Mouse (Mus musculus) MEL (cell line): ENCODE data around the gene Ascl2. TPM values are rescaled to one million over a fixed set of nuclear protein-coding genes. Genes with fewer than 3 reads are reported as not detected.

ENCODE experiments used
- DNase-seq: peaks from one replicate; pipeline ENCODE4 v3.0.0; 2011; ENCODE audit warnings: low read depth, low spot score
- H3K27ac ChIP-seq: 2 replicates; pipeline ENCODE4 v1.5.1; 2012; ENCODE audit warnings: low read depth, mild to moderate bottlenecking, control low read depth, low read length, moderate library complexity; ENCODE audit not compliant: control insufficient read depth
- H3K27me3 ChIP-seq, 2 experiments: fragments of 150-350 bp in 1 of 2; sonication (generic) in 1 of 2; 2 replicates each; pipeline ENCODE4 v1.6.1; 2012; ENCODE audit warnings: low read length in 2 of 2, mild to moderate bottlenecking in 2 of 2, improper control_type of control experiment in 1 of 2, moderate library complexity in 1 of 2; ENCODE audit not compliant: insufficient read depth in 2 of 2, control insufficient read depth in 1 of 2
- H3K36me3 ChIP-seq, 2 experiments: 2 replicates each; pipeline ENCODE4 v1.6.1; 2012 to 2014; ENCODE audit warnings: low read length in 2 of 2, improper control_type of control experiment in 1 of 2, inconsistent platforms in 1 of 2, mild to moderate bottlenecking in 1 of 2; ENCODE audit not compliant: insufficient read depth in 2 of 2, control insufficient read depth in 1 of 2
- H3K4me1 ChIP-seq, 2 experiments: fragments of 150-350 bp in 1 of 2; sonication (generic) in 1 of 2; 2 replicates each; pipeline ENCODE4 v1.6.1; 2012; ENCODE audit warnings: low read length in 2 of 2, improper control_type of control experiment in 1 of 2, mild to moderate bottlenecking in 1 of 2; ENCODE audit not compliant: insufficient read depth in 2 of 2, control insufficient read depth in 1 of 2
- H3K4me3 ChIP-seq, 2 experiments: fragments of 150-350 bp in 1 of 2; sonication (generic) in 1 of 2; 2 replicates each; pipeline ENCODE4 v1.5.1; 2012; ENCODE audit warnings: low read depth in 2 of 2, low read length in 2 of 2, mild to moderate bottlenecking in 2 of 2, moderate library complexity in 2 of 2, control low read depth in 1 of 2, improper control_type of control experiment in 1 of 2; ENCODE audit not compliant: control insufficient read depth in 1 of 2, insufficient read depth in 1 of 2
- H3K79me2 ChIP-seq: 2 replicates; pipeline ENCODE4 v1.6.1; 2012; ENCODE audit warnings: mild to moderate bottlenecking, low read length, moderate library complexity; ENCODE audit not compliant: control insufficient read depth, poor library complexity, insufficient read depth
- H3K9ac ChIP-seq: 2 replicates; pipeline ENCODE4 v1.6.1; 2012; ENCODE audit warnings: low read depth, mild to moderate bottlenecking, control low read depth, low read length, moderate library complexity; ENCODE audit not compliant: control insufficient read depth, poor library complexity, severe bottlenecking
- H3K9me3 ChIP-seq: fragments of 150-350 bp; sonication (generic); replicated peaks from 2 replicates; pipeline ENCODE4 v1.6.1; 2012; ENCODE audit warnings: mild to moderate bottlenecking, low read length, improper control_type of control experiment, moderate library complexity; ENCODE audit not compliant: insufficient read depth
- BHLHE40 ChIP-seq: IDR thresholded peaks from 2 replicates; pipeline ENCODE4 v1.6.1; 2012; ENCODE audit warnings: low read depth, mild to moderate bottlenecking, inconsistent platforms, low read length, improper control_type of control experiment, borderline replicate concordance
- E2F4 ChIP-seq: IDR thresholded peaks from 2 replicates; pipeline ENCODE4 v1.6.1; 2011; ENCODE audit warnings: low read depth, low read length, improper control_type of control experiment, borderline replicate concordance
- EP300 ChIP-seq, 2 experiments: IDR thresholded peaks; 2 replicates each; pipeline ENCODE4 v1.6.1; 2011; ENCODE audit warnings: improper control_type of control experiment in 2 of 2, low read length in 2 of 2, low read depth in 1 of 2, mild to moderate bottlenecking in 1 of 2
- ETS1 ChIP-seq: IDR thresholded peaks from 2 replicates; pipeline ENCODE4 v1.6.1; 2012; ENCODE audit warnings: low read depth, mild to moderate bottlenecking, inconsistent platforms, low read length, improper control_type of control experiment, moderate library complexity
- JUND ChIP-seq: IDR thresholded peaks from 2 replicates; pipeline ENCODE4 v1.6.1; 2011; ENCODE audit warnings: low read depth, mild to moderate bottlenecking, improper control_type of control experiment, low read length
- KAT2A ChIP-seq: conservative IDR thresholded peaks from 2 replicates; pipeline ENCODE4 v1.6.1; 2012; ENCODE audit warnings: low read depth, low read length, improper control_type of control experiment, inconsistent platforms
- MYC ChIP-seq: IDR thresholded peaks from 2 replicates; pipeline ENCODE4 v1.6.1; 2011; ENCODE audit warnings: low read depth, mild to moderate bottlenecking, low read length, improper control_type of control experiment, moderate library complexity
- NELFE ChIP-seq: IDR thresholded peaks from 2 replicates; pipeline ENCODE4 v1.6.1; 2011; ENCODE audit warnings: low read depth, low read length, improper control_type of control experiment
- POLR2AphosphoS2 ChIP-seq: IDR thresholded peaks from 2 replicates; pipeline ENCODE4 v1.6.1; 2011; ENCODE audit warnings: low read length, improper control_type of control experiment
- POLR2AphosphoS5 ChIP-seq: IDR thresholded peaks from 2 replicates; pipeline ENCODE4 v1.6.1; 2012; ENCODE audit warnings: low read depth, borderline replicate concordance, mild to moderate bottlenecking, inconsistent platforms, low read length, moderate library complexity, mixed read lengths
- USF2 ChIP-seq, 2 experiments: IDR thresholded peaks; 2 replicates each; pipeline ENCODE4 v1.6.1; 2011 to 2012; ENCODE audit warnings: improper control_type of control experiment in 2 of 2, low read length in 2 of 2, borderline replicate concordance in 1 of 2, inconsistent platforms in 1 of 2, low read depth in 1 of 2, mild to moderate bottlenecking in 1 of 2; ENCODE audit not compliant: insufficient read depth in 1 of 2
- ZKSCAN1 ChIP-seq: IDR thresholded peaks from 2 replicates; pipeline ENCODE4 v1.6.1; 2012; ENCODE audit warnings: low read depth, mild to moderate bottlenecking, inconsistent platforms, low read length, improper control_type of control experiment, moderate library complexity
- polyA plus RNA-seq, 2 experiments: library from polyadenylated mRNA; stranded (reverse) in 1 of 2; unstranded in 1 of 2; fragments of >175 nt in 1 of 2; fragments of >200 nt in 1 of 2; gene quantifications; 2 replicates each; pipeline versions ENCODE4 v1.2.1 to v1.2.4; 2012; ENCODE audit warnings: low replicate concordance in 2 of 2, low read depth in 1 of 2; ENCODE audit not compliant: insufficient read length in 2 of 2, insufficient read depth in 1 of 2, missing spikeins in 1 of 2
- total RNA-seq: library from RNA; depleted of rRNA; stranded (reverse); fragments of 300-350 nt; gene quantifications from 2 replicates; pipeline ENCODE4 v1.2.3, GENCODE M21; 2012; rRNA removed

Ascl2 gene
- total RNA-seq (not detected in 2 replicates), polyA plus RNA-seq (not detected)

- H3K9ac ChIP-seq = no peak within 1 kb of the TSS
Observed at GRCm38 (mm10) chr7:142968809-142969511, at the start of gene Ascl2. TSS of gene Ascl2 (minus strand) at chr7:142969264.

DNA sequence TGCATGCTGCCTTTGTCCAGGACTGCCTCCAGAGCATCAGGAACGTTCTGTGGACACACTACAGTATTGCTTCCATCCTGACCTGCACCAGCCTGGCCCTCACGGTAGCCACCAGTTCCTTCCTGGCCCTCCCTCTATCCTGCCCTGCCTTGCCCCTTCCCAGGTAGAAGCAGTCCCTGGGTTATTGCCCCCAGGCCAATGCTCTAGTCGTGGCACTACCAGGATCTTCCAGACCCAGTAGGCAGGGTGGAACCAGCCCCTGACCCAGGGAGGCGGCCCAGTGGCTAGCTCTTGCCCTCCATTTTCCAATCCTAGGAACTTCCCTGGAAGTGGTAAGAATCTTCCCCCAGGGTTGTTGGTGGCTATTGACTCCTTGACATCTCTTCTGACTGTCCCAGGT, 48.1 kb upstream of the Ascl2 start:
- no peak overlapping the region for H3K4me3 ChIP-seq
- no peaks in the 10 kb centered on the region for H3K9me3 ChIP-seq
- peaks cover 18 to 64% of the 10 kb centered on the region in 2 experiments for H3K4me1 ChIP-seq
- DNase-seq = no peak
- peak; percentile 31; the same call in 1 of the 2 replicates for TF ChIP-seq POLR2AphosphoS5
- no peak for TF ChIP-seq KAT2A
- no peaks in the 10 kb centered on the region for H3K27me3 ChIP-seq
- no peaks in the 10 kb centered on the region for H3K79me2 ChIP-seq
- H3K9ac ChIP-seq = no peak overlapping the region
- peaks cover 4 to 48% of the 10 kb centered on the region in 2 experiments; a peak in 3 of 4 replicates for H3K36me3 ChIP-seq
- no peak overlapping the region for H3K27ac ChIP-seq

More at GRCm38 (mm10) chr7:142968809-142969511, at the start of gene Ascl2:
- Histone ChIP-seq H3K4me1 (no peaks in the 10 kb centered on the region), H3K36me3 (no peaks in the 10 kb centered on the region), H3K27me3 (peaks cover 0 to 1% of the 10 kb centered on the region in 2 experiments; a peak in 1 of 4 replicates), H3K27ac (no peak within 1 kb of the TSS), H3K9me3 (no peaks in the 10 kb centered on the region), H3K4me3 (no peak within 1 kb of the TSS), H3K79me2 (no peaks in the 10 kb centered on the region)
- TF ChIP-seq NELFE (no peak), JUND (no peak), USF2 (IDR thresholded peaks at IDR 0.05; ENCODE audit: borderline replicate concordance in 1 of 2, insufficient read depth in 1 of 2, low read depth in 1 of 2, low read length in 2 of 2) (no peak), MYC (no peak), BHLHE40 (no peak), ZKSCAN1 (no peak), EP300 (IDR thresholded peaks at IDR 0.05; ENCODE audit: low read depth in 1 of 2, low read length in 2 of 2) (no peak), POLR2AphosphoS2 (no peak), E2F4 (no peak), ETS1 (no peak)
- no peak for DNase-seq
